Mouse (Mus musculus): ENCODE measurements around the gene Rbfox3. TPM values are rescaled to one million over a fixed set of nuclear protein-coding genes. Genes with fewer than 3 reads are reported as not detected.

Gene Rbfox3
- total RNA-seq (2015; ENCODE audit: low replicate concordance) (not detected in 2 replicates), total RNA-seq (2017; ENCODE audit: low replicate concordance) (not detected in 2 replicates)

- no peak for ATAC-seq (replicated peaks; ENCODE audit: low FRiP score, poor library complexity, severe bottlenecking)
Observed at GRCm38 (mm10) chr11:118911307-118912070, at the start of gene Rbfox3. Rbfox3 (minus strand) TSS chr11:118911597.

- ATAC-seq (replicated peaks; ENCODE audit: low FRiP score, poor library complexity, severe bottlenecking), result no peak
Observed at GRCm38 (mm10) chr11:118960649-118961048, 49.3 kb upstream of the Rbfox3 start.

GRCm38 (mm10) chr11:118957070-118957471 lies 45.7 kb upstream of the Rbfox3 start:
- ATAC-seq (replicated peaks; ENCODE audit: low FRiP score, poor library complexity, severe bottlenecking), result no peak

GRCm38 (mm10) chr11:118955016-118955415 lies 43.6 kb upstream of the Rbfox3 start:
- no peak for ATAC-seq (replicated peaks; ENCODE audit: low FRiP score, poor library complexity, severe bottlenecking)

- ATAC-seq (replicated peaks; ENCODE audit: low FRiP score, poor library complexity, severe bottlenecking), result no peak
Observed at GRCm38 (mm10) chr11:118945868-118946267, 34.5 kb upstream of the Rbfox3 start.

DNA sequence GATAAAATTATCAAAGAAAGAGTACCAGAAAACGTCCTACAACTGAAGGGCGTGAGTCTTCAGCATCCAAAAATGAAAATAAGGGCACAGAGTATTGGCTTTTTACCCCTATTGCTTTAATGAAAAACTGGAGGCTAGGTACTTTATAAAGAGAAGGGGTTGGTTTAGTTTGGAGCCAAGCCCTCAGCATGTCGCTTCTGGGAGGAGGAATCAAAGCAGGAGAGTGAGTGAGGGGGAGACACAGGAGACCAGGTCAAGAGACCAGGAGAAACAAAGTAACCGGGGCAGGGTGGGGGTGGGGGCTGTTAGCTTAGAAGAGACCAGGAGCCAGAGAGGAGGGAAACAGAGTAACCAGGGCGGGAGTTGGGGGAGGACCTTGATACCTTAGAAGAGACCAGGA lies 29.9 kb upstream of the Rbfox3 start:
- no peak for ATAC-seq (replicated peaks; ENCODE audit: low FRiP score, poor library complexity, severe bottlenecking)

- ATAC-seq (replicated peaks; ENCODE audit: low FRiP score, poor library complexity, severe bottlenecking), result no peak
Observed at GRCm38 (mm10) chr11:118940539-118940938, 29.1 kb upstream of the Rbfox3 start.

- no peak for ATAC-seq (replicated peaks; ENCODE audit: low FRiP score, poor library complexity, severe bottlenecking)
Observed at GRCm38 (mm10) chr11:118939731-118940130, 28.3 kb upstream of the Rbfox3 start.

DNA sequence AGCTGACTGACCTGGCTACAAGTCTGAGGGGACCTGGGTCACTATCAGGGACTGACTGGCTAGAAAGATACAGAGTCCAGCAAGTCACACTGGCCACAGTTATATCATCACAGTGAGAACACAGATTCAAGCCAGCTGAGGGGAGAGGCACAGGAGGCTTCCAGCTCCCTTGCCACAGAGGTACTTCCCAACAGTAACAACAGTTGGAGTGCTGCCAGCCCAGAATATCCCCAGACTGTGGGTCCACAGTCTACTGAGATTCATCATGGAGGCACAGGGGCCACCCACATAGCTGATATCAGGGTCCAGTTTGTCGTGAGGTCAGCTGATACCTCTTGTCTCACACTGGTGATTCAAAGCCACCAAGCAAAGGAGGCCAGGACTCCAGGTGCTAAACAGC lies 23.5 kb upstream of the Rbfox3 start:
- ATAC-seq (replicated peaks; ENCODE audit: low FRiP score, poor library complexity, severe bottlenecking), result no peak

- no peak for ATAC-seq (replicated peaks; ENCODE audit: low FRiP score, poor library complexity, severe bottlenecking)
Observed at GRCm38 (mm10) chr11:118927081-118927480, 15.7 kb upstream of the Rbfox3 start.

DNA sequence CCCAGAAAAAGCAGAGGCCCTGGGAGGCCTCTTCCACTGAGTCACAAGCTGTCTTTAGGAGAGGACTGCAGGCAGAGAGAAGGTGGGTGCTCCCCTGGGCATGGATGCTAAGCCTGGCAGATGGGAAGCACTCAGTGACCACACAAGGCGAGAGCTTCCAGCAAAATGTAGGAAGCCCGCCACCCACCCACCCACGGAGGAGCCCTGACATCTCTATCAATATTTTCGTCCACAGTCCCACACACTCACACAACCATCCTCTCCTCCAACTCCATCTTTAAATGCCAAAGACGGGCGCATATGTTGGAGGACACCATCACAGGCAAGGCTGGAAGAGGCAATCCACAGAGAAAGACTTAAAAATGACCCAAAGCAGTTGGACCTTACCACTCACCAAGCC lies 10.5 kb upstream of the Rbfox3 start:
- ATAC-seq (replicated peaks; ENCODE audit: low FRiP score, poor library complexity, severe bottlenecking), result no peak

GRCm38 (mm10) chr11:118916423-118917030 lies 5.1 kb upstream of the Rbfox3 start:
- ATAC-seq (replicated peaks; ENCODE audit: low FRiP score, poor library complexity, severe bottlenecking), result no peak

DNA sequence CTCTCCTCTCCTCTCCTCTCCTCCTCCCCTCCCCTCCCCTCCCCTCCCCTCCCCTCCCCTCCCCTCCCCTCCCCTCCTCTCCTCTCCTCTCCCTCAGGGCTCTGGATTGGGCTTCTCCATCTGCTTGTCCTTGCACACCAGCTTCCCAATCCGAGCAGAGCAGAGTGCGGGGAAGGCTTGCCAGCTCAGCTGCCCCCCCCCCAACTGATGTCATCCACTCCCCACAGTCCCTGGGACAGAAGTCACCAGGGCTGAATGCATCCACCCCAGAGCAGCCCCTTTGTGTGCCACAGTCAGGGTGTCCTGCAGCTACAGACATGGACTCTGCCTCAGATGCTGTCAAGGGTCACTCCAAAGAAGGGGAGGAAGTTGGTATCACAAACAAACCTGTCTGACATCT lies 4.5 kb upstream of the Rbfox3 start:
- ATAC-seq (replicated peaks; ENCODE audit: low FRiP score, poor library complexity, severe bottlenecking), result no peak

DNA sequence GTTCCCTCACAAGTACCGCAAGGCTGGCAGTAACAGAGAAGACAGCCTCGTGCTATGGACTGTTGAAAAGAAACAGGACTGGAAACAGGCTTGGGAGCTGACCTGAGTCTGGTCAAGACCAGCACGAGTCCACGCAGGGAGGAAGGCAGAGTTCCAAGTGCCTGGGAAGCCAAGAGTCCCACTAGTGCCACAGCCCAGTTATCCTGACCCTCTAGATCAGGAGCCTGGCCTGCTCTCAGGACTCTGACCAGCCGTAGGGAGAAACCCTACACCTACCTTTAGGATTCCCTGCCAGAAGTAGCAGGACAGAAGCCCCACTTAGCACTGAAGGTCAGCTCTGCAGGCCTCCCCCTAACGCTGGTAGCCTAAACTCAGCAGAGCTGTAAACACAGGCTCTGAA lies 1.3 kb upstream of the Rbfox3 start:
- no peak for ATAC-seq (replicated peaks; ENCODE audit: low FRiP score, poor library complexity, severe bottlenecking)

DNA sequence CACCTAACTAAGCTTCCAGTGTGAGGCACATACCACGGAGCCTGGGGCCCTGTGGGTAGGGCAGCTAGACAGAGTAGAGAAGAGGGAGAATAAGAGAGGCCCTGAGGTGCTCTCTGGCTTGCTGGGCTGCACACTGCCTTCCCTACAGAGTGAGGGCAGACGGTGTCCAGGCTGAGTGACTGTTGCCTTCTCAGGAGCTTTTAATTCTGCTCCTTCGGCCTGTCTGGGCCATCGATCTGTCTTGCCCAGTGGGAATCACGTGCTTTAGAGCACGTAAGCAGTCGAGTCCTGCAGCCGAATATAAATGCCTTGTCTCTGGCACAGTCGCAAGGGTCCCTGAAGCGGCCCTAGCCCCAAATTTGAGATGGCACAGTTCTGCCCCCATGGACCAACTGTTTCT lies 641 bp downstream of the Rbfox3 start:
- ATAC-seq (replicated peaks; ENCODE audit: low FRiP score, poor library complexity, severe bottlenecking), result no peak

DNA sequence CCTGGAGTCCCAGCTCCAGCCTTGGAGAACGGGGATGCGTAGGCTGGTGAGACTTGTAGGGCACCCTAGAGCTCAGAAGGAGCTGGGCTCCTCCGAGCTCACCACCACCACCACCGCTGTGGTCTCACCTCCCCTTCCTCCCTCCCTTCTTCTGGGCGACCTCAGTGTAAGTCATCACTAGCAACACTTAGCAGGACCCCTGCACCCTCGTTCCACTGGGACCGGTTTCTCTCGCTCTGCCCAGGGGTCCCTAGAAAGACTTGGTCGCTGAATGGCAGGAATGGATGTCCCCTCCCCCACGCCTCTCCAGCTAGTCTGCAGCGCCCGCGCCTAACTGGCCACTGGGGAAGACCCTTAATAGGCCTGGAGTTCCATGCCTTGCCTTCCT lies 1.6 kb downstream of the Rbfox3 start:
- no peak for ATAC-seq (replicated peaks; ENCODE audit: low FRiP score, poor library complexity, severe bottlenecking)

DNA sequence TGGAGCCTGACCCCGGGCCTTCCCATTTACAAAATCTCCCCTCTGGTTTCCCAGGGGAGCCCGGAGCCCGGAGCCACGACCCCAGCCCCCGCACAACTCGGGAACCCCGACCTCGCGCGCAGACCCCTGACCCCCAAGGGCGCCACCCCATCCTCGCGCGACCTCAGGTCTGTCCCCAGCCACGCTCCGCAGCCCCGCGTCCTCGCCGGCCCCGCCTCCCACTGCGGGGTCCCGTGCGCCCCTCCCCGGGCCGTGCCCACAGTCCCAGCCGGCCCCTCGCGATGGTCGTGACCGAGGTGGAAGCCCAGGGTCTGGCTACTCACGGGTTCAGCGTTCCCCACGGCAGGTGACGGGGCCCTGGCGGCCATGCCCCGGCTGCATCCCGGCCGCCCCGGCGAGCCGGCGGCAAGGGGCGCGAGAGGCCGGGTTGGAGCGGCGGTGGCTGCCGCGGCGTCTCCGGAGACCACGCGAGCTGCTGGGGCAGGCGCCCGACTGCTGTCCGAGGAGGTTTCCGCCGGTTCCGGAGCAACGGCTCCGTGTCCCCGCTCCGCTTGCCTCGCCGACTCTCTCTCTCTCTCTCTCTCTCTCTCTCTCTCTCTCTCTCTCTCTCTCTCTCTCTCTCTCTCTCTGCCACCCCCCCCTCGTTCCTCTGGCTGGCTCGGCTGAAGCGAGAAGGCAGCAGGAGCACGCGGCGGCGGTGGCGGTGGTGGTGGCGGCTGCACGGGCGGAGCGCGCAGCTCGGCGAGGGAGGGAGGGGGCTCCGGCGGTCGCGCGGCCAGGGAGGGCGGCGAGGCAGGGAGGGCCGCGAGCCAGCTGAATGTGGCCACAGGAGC lies 2.2 kb downstream of the Rbfox3 start:
- no peak for ATAC-seq (replicated peaks; ENCODE audit: low FRiP score, poor library complexity, severe bottlenecking)

- no peak for ATAC-seq (replicated peaks; ENCODE audit: low FRiP score, poor library complexity, severe bottlenecking)
Observed at GRCm38 (mm10) chr11:118908431-118908980, 2.9 kb downstream of the Rbfox3 start.

DNA sequence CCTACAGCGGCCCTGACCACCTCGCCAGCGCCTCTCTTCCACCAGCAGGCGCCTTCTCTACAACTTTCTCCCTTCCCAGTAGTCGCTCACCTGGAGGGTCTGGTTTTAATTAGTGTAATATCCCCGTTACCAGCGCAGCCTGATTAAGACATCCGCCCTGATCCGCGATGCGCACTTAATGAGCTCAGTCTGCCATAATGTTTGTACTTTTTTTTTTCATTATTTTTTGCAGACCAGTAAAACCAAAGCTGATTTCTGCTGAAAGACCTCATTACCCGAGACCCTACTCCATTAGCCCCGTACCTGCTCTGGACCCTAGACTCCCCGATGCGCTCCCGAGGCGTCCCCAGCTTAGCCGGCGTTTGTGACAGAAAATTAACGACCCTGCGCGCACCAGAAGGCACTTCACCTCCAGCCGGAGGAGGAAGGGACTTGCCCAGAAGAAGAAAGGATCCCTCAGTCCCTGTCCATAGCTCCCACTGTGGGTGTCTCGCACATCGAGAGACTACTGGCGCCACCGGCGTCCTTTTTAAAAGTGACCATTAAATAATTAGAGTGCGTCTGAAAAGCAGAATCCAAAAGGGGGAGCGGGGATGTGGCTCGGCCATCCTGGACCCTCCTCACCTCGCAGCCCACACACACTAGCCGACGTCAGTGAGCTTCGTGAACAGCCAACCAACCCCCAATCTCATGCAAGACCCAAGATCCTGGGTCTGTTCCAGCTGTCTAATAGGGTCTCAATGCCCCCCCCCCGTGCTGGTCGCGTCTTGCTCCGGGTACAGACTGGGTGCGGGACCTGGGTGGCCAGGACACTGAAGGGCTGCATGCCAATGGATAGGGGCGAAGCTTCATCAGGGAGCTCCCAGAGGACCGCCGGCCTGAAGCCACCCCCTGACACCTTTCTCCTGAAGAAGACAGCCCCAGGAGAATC lies 3.7 kb downstream of the Rbfox3 start:
- ATAC-seq (replicated peaks; ENCODE audit: low FRiP score, poor library complexity, severe bottlenecking), result no peak

Measured in erythroid progenitor cell, adult 5-6 weeks (primary cell).